Mouse (Mus musculus) heart, embryonic 14.5 days (tissue): ENCODE results near the gene Fhl5. TPM values are rescaled to one million over a fixed set of nuclear protein-coding genes. Genes with fewer than 3 reads are reported as not detected.

Experiments used
- ATAC-seq: fragments of 200-750 bp; cut with Nextera tagmentation; 2 replicates; pipeline ENCODE4 v1.8.0; 2017; ENCODE audit warnings: low read depth, moderate TSS enrichment; ENCODE audit not compliant: insufficient number of reproducible peaks, insufficient read depth, low FRiP score
- H3K27ac ChIP-seq, 2 experiments: fragments of 200-500 bp in 1 of 2; fragments of 300-500 bp in 1 of 2; sonication (generic) in 1 of 2; replicated peaks in 1 of 2; 2 replicates each; pipeline ENCODE4 v1.5.1; 2012 to 2014; ENCODE audit warnings: low read depth in 2 of 2, low read length in 2 of 2, control low read depth in 1 of 2, mild to moderate bottlenecking in 1 of 2, mixed read lengths in 1 of 2; ENCODE audit not compliant: control insufficient read depth in 1 of 2, insufficient read depth in 1 of 2
- H3K27me3 ChIP-seq: fragments of 300-500 bp; sonication (generic); 2 replicates; pipeline ENCODE4 v1.6.1; 2014; ENCODE audit warnings: mild to moderate bottlenecking, low read length, control low read depth; ENCODE audit not compliant: control insufficient read depth, insufficient read depth
- H3K36me3 ChIP-seq: fragments of 300-500 bp; sonication (generic); 2 replicates; pipeline ENCODE4 v1.6.1; 2014; ENCODE audit warnings: mild to moderate bottlenecking, control low read depth, low read length, mixed read lengths; ENCODE audit not compliant: control insufficient read depth, insufficient read depth
- H3K4me1 ChIP-seq, 2 experiments: fragments of 200-500 bp in 1 of 2; fragments of 300-500 bp in 1 of 2; sonication (generic) in 1 of 2; 2 replicates each; pipeline ENCODE4 v1.6.1; 2012 to 2014; ENCODE audit warnings: low read length in 2 of 2, control low read depth in 1 of 2, mixed read lengths in 1 of 2; ENCODE audit not compliant: control insufficient read depth in 2 of 2, insufficient read depth in 2 of 2
- H3K4me2 ChIP-seq: fragments of 300-500 bp; sonication (generic); 2 replicates; pipeline ENCODE4 v1.6.1; 2014; ENCODE audit warnings: mild to moderate bottlenecking, low read length
- H3K4me3 ChIP-seq, 2 experiments: fragments of 200-500 bp in 1 of 2; fragments of 300-500 bp in 1 of 2; sonication (generic) in 1 of 2; 2 replicates each; pipeline ENCODE4 v1.5.1; 2012 to 2014; ENCODE audit warnings: low read length in 2 of 2, mild to moderate bottlenecking in 2 of 2, control low read depth in 1 of 2, low read depth in 1 of 2, moderate library complexity in 1 of 2; ENCODE audit not compliant: control insufficient read depth in 1 of 2, insufficient read depth in 1 of 2
- H3K9ac ChIP-seq: fragments of 300-500 bp; sonication (generic); 2 replicates; pipeline ENCODE4 v1.6.1; 2014; ENCODE audit warnings: mild to moderate bottlenecking, low read length
- H3K9me3 ChIP-seq: fragments of 300-500 bp; sonication (generic); 2 replicates; pipeline ENCODE4 v1.6.1; 2016; ENCODE audit warnings: low read length, control low read depth; ENCODE audit not compliant: control insufficient read depth
- WGBS: fragments of 180-500 bp; shearing (Covaris S2); extraction: QIAGEN DNeasy Blood & Tissue Kit; methylation state at CpG from one replicate; pipeline ENCODE4 v1.1.7; 2014; 5-methylcytosine and 5-hydroxymethylcytosine counted together
- polyA plus RNA-seq: library from polyadenylated mRNA; unstranded; fragments of >200 nt; fragmentation: Nextera tagmentation; extraction: Ambion mirVana; gene quantifications from 2 replicates; pipeline ENCODE4 v1.2.1, GENCODE M21; 2014

Fhl5 gene
- polyA plus RNA-seq, 1 experiment from 2014 or later, result not detected

GRCm38 (mm10) chr4:25197310-25197709, 45.4 kb downstream of the Fhl5 start:
- WGBS, result 50% methylated on average over 1 of the region's 1 CpGs

GRCm38 (mm10) chr4:25179617-25180208, 63.0 kb downstream of the Fhl5 start:
- Histone ChIP-seq H3K27me3 (no peaks in the 10 kb centered on the region), H3K4me2 (no peak overlapping the region), H3K4me1 (no peaks in the 10 kb centered on the region), H3K9me3 (no peaks in the 10 kb centered on the region), H3K4me3 (no peak overlapping the region), H3K36me3 (no peaks in the 10 kb centered on the region), H3K27ac (no peak overlapping the region), H3K9ac (no peak overlapping the region)
- WGBS, result 59% methylated on average over 4 of the region's 4 CpGs
- ATAC-seq, result no peak

More at GRCm38 (mm10) chr4:25197310-25197709, 45.4 kb downstream of the Fhl5 start:
- Histone ChIP-seq H3K9me3 (no peaks in the 10 kb centered on the region), H3K27ac (no peak overlapping the region), H3K9ac (no peak overlapping the region), H3K27me3 (no peaks in the 10 kb centered on the region), H3K36me3 (no peaks in the 10 kb centered on the region), H3K4me2 (no peak overlapping the region), H3K4me3 (no peak overlapping the region), H3K4me1 (no peaks in the 10 kb centered on the region)
- no peak for ATAC-seq

Other genes starting within 250 kb of the Fhl5 start
- 44.4 and 45.6 TPM in 2 replicates for gene Ufl1, start 38.9 kb upstream of the Fhl5 start, polyA plus RNA-seq